Mouse (Mus musculus) liver, embryonic 14 days (tissue): ENCODE results near the gene Ddx3x. TPM values are rescaled to one million over a fixed set of nuclear protein-coding genes. Genes with fewer than 3 reads are reported as not detected.

Experiments
- polyA plus RNA-seq: library from polyadenylated mRNA; depleted of rRNA; stranded (reverse); fragments of >200 nt; gene quantifications from 2 replicates; pipeline ENCODE4 v1.2.3, GENCODE M21; 2012; rRNA removed

The Ddx3x gene
- polyA plus RNA-seq = 42.8 and 44.1 TPM in 2 replicates

GRCm38 (mm10) chrX:13280409-13281328 lies at the start of gene Ddx3x:
Gene Ddx3x, plus strand, starts transcription at chrX:13280970.

Other genes starting within 250 kb of the Ddx3x start
- gene Usp9x, start 209.5 kb upstream of the Ddx3x start, polyA plus RNA-seq = 12.3 and 15.6 TPM in 2 replicates
- gene Nyx, start 185.1 kb downstream of the Ddx3x start, polyA plus RNA-seq = 0.01 and 0.02 TPM in 2 replicates